Mouse (Mus musculus): ENCODE results near the gene Srl. TPM values are rescaled to one million over a fixed set of nuclear protein-coding genes. Genes with fewer than 3 reads are reported as not detected.

Srl gene
- polyA plus RNA-seq, 1 experiment: 6.9 TPM

DNA sequence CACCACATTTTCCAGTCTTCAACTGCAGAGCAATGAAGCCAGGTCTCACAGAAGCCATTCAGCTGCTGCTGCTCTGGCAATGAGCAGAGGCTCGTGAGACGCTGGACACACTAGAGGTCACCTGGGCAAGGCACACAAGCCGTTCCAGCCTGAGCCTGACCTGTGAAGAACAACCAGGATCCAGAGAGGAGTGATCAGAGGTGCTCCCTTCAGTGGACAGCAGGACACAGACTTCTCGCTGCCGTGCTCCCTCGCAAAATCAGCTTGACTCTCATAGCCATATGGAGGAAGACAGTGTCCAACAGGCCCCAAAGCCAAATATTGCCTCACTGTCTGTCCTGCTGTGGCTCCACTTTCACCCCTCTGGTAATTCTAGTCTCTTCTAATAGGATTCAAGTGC, 92.2 kb downstream of the Srl start:
- TF ChIP-seq CTCF (conservative IDR thresholded peaks at IDR 0.05; ENCODE audit: insufficient read depth, insufficient read length, low read depth, low read length) (no peak), POLR2A (IDR thresholded peaks at IDR 0.05; ENCODE audit: low read depth, low read length) (no peak)
- no peak overlapping the region for H3K4me3 ChIP-seq (ENCODE audit: insufficient read depth, low read depth, low read length)
- no peaks in the 10 kb centered on the region for H3K27me3 ChIP-seq (replicated peaks; ENCODE audit: control insufficient read depth, insufficient read depth, low read length)
- H3K27ac ChIP-seq (ENCODE audit: insufficient read depth, low read depth, low read length): no peak overlapping the region
- no peaks in the 10 kb centered on the region for H3K36me3 ChIP-seq (ENCODE audit: control insufficient read depth, insufficient read depth, low read length)
- peak; percentile 32 for DNase-seq
- peaks cover 3% of the 10 kb centered on the region; the same call in 1 of the 2 replicates for H3K4me1 ChIP-seq (ENCODE audit: control insufficient read depth, insufficient read depth, low read length)
- 69% methylated on average over 6 of the region's 6 CpGs for WGBS

DNA sequence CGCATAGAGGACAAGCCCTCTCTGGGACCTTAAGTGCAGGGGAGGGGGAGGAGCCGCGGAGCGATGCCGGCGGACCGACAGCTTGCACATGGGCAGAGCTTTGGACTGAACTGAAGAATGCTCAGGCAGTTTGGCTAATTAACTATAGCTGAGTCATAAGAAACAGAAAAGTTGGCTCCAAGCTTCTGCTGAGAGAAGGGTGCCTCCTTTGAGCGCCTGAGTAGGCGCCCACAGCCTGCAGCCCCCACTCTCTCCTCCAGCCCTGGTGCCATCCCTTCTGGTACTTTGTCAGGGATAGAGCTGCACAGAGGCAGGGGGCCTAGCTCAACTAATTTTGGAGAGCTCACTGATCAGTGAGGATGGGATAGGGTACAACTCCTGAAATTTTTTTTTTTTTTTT, 93.4 kb downstream of the Srl start:
- Histone ChIP-seq H3K4me1 (ENCODE audit: control insufficient read depth, insufficient read depth, low read length) (peaks cover 3% of the 10 kb centered on the region; the same call in 1 of the 2 replicates), H3K36me3 (ENCODE audit: control insufficient read depth, insufficient read depth, low read length) (no peaks in the 10 kb centered on the region), H3K4me3 (ENCODE audit: insufficient read depth, low read depth, low read length) (no peak overlapping the region), H3K27me3 (replicated peaks; ENCODE audit: control insufficient read depth, insufficient read depth, low read length) (no peaks in the 10 kb centered on the region), H3K27ac (ENCODE audit: insufficient read depth, low read depth, low read length) (no peak overlapping the region)
- 33% methylated on average over 9 of the region's 9 CpGs for WGBS
- TF ChIP-seq POLR2A (IDR thresholded peaks at IDR 0.05; ENCODE audit: low read depth, low read length): no peak
- no peak for TF ChIP-seq CTCF (conservative IDR thresholded peaks at IDR 0.05; ENCODE audit: insufficient read depth, insufficient read length, low read depth, low read length)
- DNase-seq: peak; percentile 81

DNA sequence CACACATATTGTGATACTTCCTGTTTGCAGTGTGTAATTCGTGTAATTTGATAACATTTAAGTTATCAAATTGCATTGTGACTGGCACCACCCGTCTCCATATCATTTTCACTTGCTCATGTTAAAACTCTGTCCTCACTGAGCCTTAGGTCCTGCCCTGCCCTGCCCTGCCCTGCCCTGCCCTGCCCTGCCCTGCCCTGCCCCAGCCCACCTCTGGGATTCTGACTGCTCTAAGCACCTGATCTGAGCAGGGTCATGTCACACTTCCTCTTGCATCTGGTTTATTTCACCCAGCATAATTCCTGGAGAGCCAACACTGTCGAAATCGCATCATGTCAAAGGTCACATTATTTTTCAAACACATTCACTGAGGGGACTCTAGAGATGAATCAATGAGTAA, 95.2 kb downstream of the Srl start:
- Histone ChIP-seq H3K27me3 (replicated peaks; ENCODE audit: control insufficient read depth, insufficient read depth, low read length) (no peaks in the 10 kb centered on the region), H3K4me3 (ENCODE audit: insufficient read depth, low read depth, low read length) (no peak overlapping the region), H3K27ac (ENCODE audit: insufficient read depth, low read depth, low read length) (no peak overlapping the region), H3K36me3 (ENCODE audit: control insufficient read depth, insufficient read depth, low read length) (no peaks in the 10 kb centered on the region), H3K4me1 (ENCODE audit: control insufficient read depth, insufficient read depth, low read length) (peaks cover 6% of the 10 kb centered on the region; the same call in 1 of the 2 replicates)
- no peak for DNase-seq
- WGBS: 70% methylated on average over 4 of the region's 4 CpGs
- no peak for TF ChIP-seq CTCF (conservative IDR thresholded peaks at IDR 0.05; ENCODE audit: insufficient read depth, insufficient read length, low read depth, low read length)
- no peak for TF ChIP-seq POLR2A (IDR thresholded peaks at IDR 0.05; ENCODE audit: low read depth, low read length)

DNA sequence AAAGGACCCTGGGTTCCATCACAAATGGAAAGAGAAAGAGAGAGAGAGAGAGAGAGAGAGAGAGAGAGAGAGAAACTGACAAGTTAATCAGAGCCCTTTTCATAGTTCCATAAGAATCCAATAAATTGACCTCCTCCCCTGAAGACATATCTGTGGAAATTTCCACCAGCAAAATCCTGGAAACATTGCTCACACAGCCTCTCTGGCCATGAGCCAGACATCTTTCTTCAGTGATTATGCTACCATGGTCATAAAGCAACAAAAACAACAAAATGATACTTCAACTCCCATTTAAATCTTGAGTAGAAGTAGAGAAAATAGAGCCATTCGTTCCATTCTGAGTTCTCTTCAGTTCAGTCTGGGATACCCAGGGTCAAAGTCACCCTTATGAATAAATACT, 97.2 kb downstream of the Srl start:
- 39% methylated on average over 1 of the region's 1 CpGs for WGBS

DNA sequence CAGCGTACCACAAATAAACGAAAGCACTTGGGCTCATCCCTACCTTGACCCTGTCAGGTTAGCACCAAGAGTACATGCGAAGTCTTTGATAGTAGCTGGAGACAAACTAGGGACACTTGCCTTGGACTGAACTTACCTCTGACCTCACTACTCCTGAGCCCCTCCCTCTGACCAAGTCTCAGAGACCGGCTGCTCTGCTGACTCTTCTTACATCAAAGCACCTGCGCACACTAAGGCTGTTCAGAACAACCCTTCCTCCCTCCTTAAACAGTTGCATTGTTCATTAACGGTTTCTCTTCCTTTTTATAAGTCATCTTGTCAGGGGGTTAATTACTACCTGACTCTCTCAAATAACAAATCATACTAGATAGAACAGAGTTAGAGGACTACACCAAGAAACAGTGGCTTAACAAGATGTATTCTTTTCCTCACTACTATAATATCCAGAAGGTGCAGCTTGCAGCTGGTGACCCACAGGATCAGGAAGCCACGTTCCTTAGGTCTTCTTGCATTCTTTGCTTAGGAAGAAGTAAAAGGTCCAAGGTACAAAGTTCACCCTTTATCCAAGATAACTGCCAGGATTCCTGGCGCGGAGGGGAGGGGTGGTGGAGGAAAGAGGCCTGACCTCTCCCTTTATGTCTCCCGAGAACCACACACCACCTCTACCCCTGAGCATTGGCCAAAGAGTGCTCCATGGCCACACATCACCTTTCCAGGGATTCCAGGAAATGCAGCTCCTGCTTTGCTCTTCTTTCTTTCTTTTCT, 102.1 kb downstream of the Srl start:
- H3K27ac ChIP-seq (ENCODE audit: insufficient read depth, low read depth, low read length): peak overlapping the region; percentile 17; the same call in 1 of the 2 replicates
- no peak overlapping the region for H3K4me3 ChIP-seq (ENCODE audit: insufficient read depth, low read depth, low read length)
- DNase-seq: peak; percentile 88
- TF ChIP-seq POLR2A (IDR thresholded peaks at IDR 0.05; ENCODE audit: low read depth, low read length): no peak
- TF ChIP-seq CTCF (conservative IDR thresholded peaks at IDR 0.05; ENCODE audit: insufficient read depth, insufficient read length, low read depth, low read length): no peak
- peaks cover 7% of the 10 kb centered on the region; the same call in 1 of the 2 replicates for H3K4me1 ChIP-seq (ENCODE audit: control insufficient read depth, insufficient read depth, low read length)
- WGBS: 50% methylated on average over 10 of the region's 10 CpGs
- no peaks in the 10 kb centered on the region for H3K36me3 ChIP-seq (ENCODE audit: control insufficient read depth, insufficient read depth, low read length)
- H3K27me3 ChIP-seq (replicated peaks; ENCODE audit: control insufficient read depth, insufficient read depth, low read length): no peaks in the 10 kb centered on the region

More for the DNA sequence above, 97.2 kb downstream of the Srl start:
- Histone ChIP-seq H3K27me3 (replicated peaks; ENCODE audit: control insufficient read depth, insufficient read depth, low read length) (no peaks in the 10 kb centered on the region), H3K4me3 (ENCODE audit: insufficient read depth, low read depth, low read length) (no peak overlapping the region), H3K36me3 (ENCODE audit: control insufficient read depth, insufficient read depth, low read length) (no peaks in the 10 kb centered on the region), H3K4me1 (ENCODE audit: control insufficient read depth, insufficient read depth, low read length) (peaks cover 4% of the 10 kb centered on the region; the same call in 1 of the 2 replicates), H3K27ac (ENCODE audit: insufficient read depth, low read depth, low read length) (no peak overlapping the region)
- DNase-seq: peak; percentile 33
- TF ChIP-seq CTCF (conservative IDR thresholded peaks at IDR 0.05; ENCODE audit: insufficient read depth, insufficient read length, low read depth, low read length) (no peak), POLR2A (IDR thresholded peaks at IDR 0.05; ENCODE audit: low read depth, low read length) (no peak)

DNA sequence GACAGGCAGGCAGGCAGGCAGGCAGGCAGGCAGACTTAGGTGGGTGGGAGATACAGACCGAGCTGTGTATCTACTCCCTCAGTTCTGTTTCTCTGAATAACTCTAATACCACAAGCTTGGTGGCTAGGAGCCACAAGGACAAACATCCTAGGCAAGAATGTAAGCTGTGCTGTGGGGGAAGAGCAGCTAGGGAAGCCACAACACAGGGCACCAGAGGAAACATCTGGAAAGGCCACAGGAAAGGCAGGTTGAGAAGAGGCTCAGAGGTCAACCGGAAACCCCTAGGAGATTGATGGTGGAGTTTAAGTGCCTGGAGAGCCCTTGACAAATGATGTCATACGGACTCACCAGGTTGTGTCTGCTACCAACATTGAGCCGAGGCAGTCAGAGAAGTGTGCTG, 104.9 kb downstream of the Srl start:
- TF ChIP-seq POLR2A (IDR thresholded peaks at IDR 0.05; ENCODE audit: low read depth, low read length) (no peak), CTCF (conservative IDR thresholded peaks at IDR 0.05; ENCODE audit: insufficient read depth, insufficient read length, low read depth, low read length) (no peak)

DNA sequence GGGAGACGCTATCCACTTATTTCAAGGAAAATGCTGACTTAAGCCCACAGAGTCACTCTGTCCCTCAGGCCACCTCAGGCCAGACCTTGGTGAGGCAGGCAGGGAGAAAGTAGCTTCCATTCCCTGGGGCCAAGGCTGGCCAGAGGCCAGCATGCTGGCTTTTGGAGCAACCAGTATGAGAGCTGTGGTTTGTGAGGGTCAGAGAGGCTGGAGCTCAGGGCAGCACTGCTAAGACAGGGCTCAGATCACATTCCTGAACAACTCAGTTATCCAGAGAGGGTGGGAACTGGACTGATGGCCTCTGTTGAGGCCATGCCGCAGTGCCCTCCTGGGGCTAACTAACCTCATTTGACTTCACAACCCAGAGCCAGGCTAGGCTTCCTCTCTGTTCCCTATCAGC, 106.2 kb downstream of the Srl start:
- peak; percentile 45 for DNase-seq
- H3K27me3 ChIP-seq (replicated peaks; ENCODE audit: control insufficient read depth, insufficient read depth, low read length): no peaks in the 10 kb centered on the region
- 73% methylated on average over 2 of the region's 2 CpGs for WGBS
- TF ChIP-seq CTCF (conservative IDR thresholded peaks at IDR 0.05; ENCODE audit: insufficient read depth, insufficient read length, low read depth, low read length): no peak
- no peak for TF ChIP-seq POLR2A (IDR thresholded peaks at IDR 0.05; ENCODE audit: low read depth, low read length)
- peaks cover 3% of the 10 kb centered on the region; the same call in 1 of the 2 replicates for H3K4me1 ChIP-seq (ENCODE audit: control insufficient read depth, insufficient read depth, low read length)
- no peaks in the 10 kb centered on the region for H3K36me3 ChIP-seq (ENCODE audit: control insufficient read depth, insufficient read depth, low read length)
- H3K4me3 ChIP-seq (ENCODE audit: insufficient read depth, low read depth, low read length): no peak overlapping the region
- H3K27ac ChIP-seq (ENCODE audit: insufficient read depth, low read depth, low read length): no peak overlapping the region

More for the DNA sequence above, 104.9 kb downstream of the Srl start:
- peaks cover 3% of the 10 kb centered on the region; the same call in 1 of the 2 replicates for H3K4me1 ChIP-seq (ENCODE audit: control insufficient read depth, insufficient read depth, low read length)
- H3K27me3 ChIP-seq (replicated peaks; ENCODE audit: control insufficient read depth, insufficient read depth, low read length): no peaks in the 10 kb centered on the region
- no peak overlapping the region for H3K27ac ChIP-seq (ENCODE audit: insufficient read depth, low read depth, low read length)
- WGBS: 71% methylated on average over 4 of the region's 4 CpGs
- DNase-seq: peak; percentile 38
- H3K4me3 ChIP-seq (ENCODE audit: insufficient read depth, low read depth, low read length): no peak overlapping the region
- H3K36me3 ChIP-seq (ENCODE audit: control insufficient read depth, insufficient read depth, low read length): no peaks in the 10 kb centered on the region
